Comparison of ENCODE assay signal across 16 mouse cellular contexts in genomic region chr19:10345696-10346095, GRCm38 (mm10). TPM values are rescaled to one million over a fixed set of nuclear protein-coding genes. Genes with fewer than 3 reads are reported as not detected.
DNase-seq lines count a peak whose midpoint lies in the region; ATAC-seq and TF ChIP-seq lines count a peak whose summit lies in the region.
"Had no signal": no experiment of that assay in that cellular context is flagged by ENCODE, and none has a peak within 500 bp of the region (broad histone marks: within the 10 kb centered on the region; RNA-seq: fewer than 3 reads in every experiment).

No protein-coding gene starts in this region.

- H3K4me1 ChIP-seq in intestine, embryonic 16.5 days (ENCODE audit: control insufficient read depth, insufficient read depth, low read length): 0 out of 2 replicates have a peak, but pooled peaks cover 3% of the 10 kb centered on the region
- H3K4me1 ChIP-seq in intestine, embryonic 15.5 days (replicated peaks): peaks cover 5% of the 10 kb centered on the region
- no peaks in the 10 kb centered on the region for H3K4me1 ChIP-seq in lung, adult 2 months (ENCODE audit: control insufficient read depth, insufficient read depth, low read length)
- H3K4me1 ChIP-seq: liver, embryonic 15.5 days had no signal

- H3K9ac ChIP-seq in intestine, embryonic 16.5 days (ENCODE audit: low read depth, low read length): no peak overlapping the region
- H3K9ac ChIP-seq in intestine, embryonic 15.5 days: no peak overlapping the region
- H3K9ac ChIP-seq: heart, embryonic 13.5 days; liver, embryonic 15.5 days had no signal

- ATAC-seq in intestine, embryonic 16.5 days: 0 out of 2 replicates have a peak, but pooled peaks have one; percentile 40
- ATAC-seq in intestine, embryonic 15.5 days: no peak
- ATAC-seq in frontal cortex, adult (ENCODE audit: low TSS enrichment): no peak
- ATAC-seq: forebrain, embryonic 16.5 days had no signal

- H3K4me3 ChIP-seq in intestine, embryonic 16.5 days (ENCODE audit: low read length): no peak overlapping the region
- H3K4me3 ChIP-seq in intestine, embryonic 15.5 days (replicated peaks): no peak overlapping the region
- no peak overlapping the region for H3K4me3 ChIP-seq in lung, adult 2 months (replicated peaks; ENCODE audit: extremely low read depth, low read depth, low read length)
- H3K4me3 ChIP-seq: heart, embryonic 13.5 days; hindbrain, embryonic 10.5 days; liver, embryonic 15.5 days; myocyte had no signal

- H3K4me2 ChIP-seq in intestine, embryonic 16.5 days (ENCODE audit: low read depth, low read length): no peak overlapping the region
- no peak overlapping the region for H3K4me2 ChIP-seq in intestine, embryonic 15.5 days (replicated peaks)
- H3K4me2 ChIP-seq: heart, embryonic 13.5 days; liver, embryonic 15.5 days had no signal

- no peak for TF ChIP-seq CTCF in lung, adult 2 months (IDR thresholded peaks at IDR 0.05; ENCODE audit: insufficient read depth, low read length)

- 26% methylated on average over 12 of the region's 12 CpGs for WGBS in intestine, embryonic 16.5 days
- WGBS in intestine, embryonic 15.5 days: 35% methylated on average over 12 of the region's 12 CpGs
- 36% methylated on average over 12 of the region's 12 CpGs for WGBS in lung, adult 2 months

- no peaks in the 10 kb centered on the region for H3K9me3 ChIP-seq in intestine, embryonic 16.5 days (ENCODE audit: control insufficient read depth, low read length)
- H3K9me3 ChIP-seq in intestine, embryonic 15.5 days: no peaks in the 10 kb centered on the region
- H3K9me3 ChIP-seq: heart, embryonic 13.5 days; hindbrain, embryonic 10.5 days; liver, embryonic 15.5 days had no signal

- no peak for TF ChIP-seq POLR2A in lung, adult 2 months (IDR thresholded peaks at IDR 0.05; ENCODE audit: borderline replicate concordance, extremely low read depth, low read depth, low read length)

- H3K27ac ChIP-seq in intestine, embryonic 16.5 days (ENCODE audit: low read length): no peak overlapping the region
- no peak overlapping the region for H3K27ac ChIP-seq in intestine, embryonic 15.5 days
- H3K27ac ChIP-seq: heart, embryonic 13.5 days; hindbrain, embryonic 10.5 days; liver, embryonic 15.5 days had no signal

- H3K36me3 ChIP-seq in intestine, embryonic 16.5 days (ENCODE audit: control insufficient read depth, insufficient read depth, low read length): no peaks in the 10 kb centered on the region
- no peaks in the 10 kb centered on the region for H3K36me3 ChIP-seq in intestine, embryonic 15.5 days
- H3K36me3 ChIP-seq: heart, embryonic 13.5 days; hindbrain, embryonic 10.5 days; liver, embryonic 15.5 days had no signal

- no peaks in the 10 kb centered on the region for H3K27me3 ChIP-seq in intestine, embryonic 16.5 days (replicated peaks; ENCODE audit: control insufficient read depth, insufficient read depth, low read length)
- H3K27me3 ChIP-seq in intestine, embryonic 15.5 days (replicated peaks): peaks cover 3% of the 10 kb centered on the region; the same call in 1 of the 2 replicates

- peak; percentile 22 for DNase-seq in lung, postnatal 10 days
- DNase-seq in lung, adult 2 months: no peak
- peak; percentile 7 for DNase-seq in CD4-positive helper T cell, adult 2 months (ENCODE audit: low read depth, low spot score)
- DNase-seq in ZHBTc4 (ENCODE audit: low read depth, low spot score): peak; percentile 73
- DNase-seq: cerebellum, adult 18-20 months; gastrocnemius, postnatal 25 days; kidney, adult 2 months; right cerebral cortex, postnatal 25 days had no signal

RNA-seq across cellular contexts. Expression of gene Dagla, which starts 41.0 kb away (rescaled TPM):
- polyA plus RNA-seq in intestine, embryonic 16.5 days (2015; fragmentation: Nextera tagmentation; extraction: Ambion mirVana): 2.6 and 3.2 TPM in 2 replicates
- polyA plus RNA-seq in intestine, embryonic 15.5 days (2015; fragmentation: Nextera tagmentation; extraction: Ambion mirVana): 3.5 and 3.6 TPM in 2 replicates
- polyA plus RNA-seq in lung, adult 2 months (2012; rRNA removed): 15.3 TPM in 2 replicates

RNA-seq across cellular contexts. Expression of gene Syt7, which starts 43.2 kb away (rescaled TPM):
- polyA plus RNA-seq in intestine, embryonic 16.5 days (2015; fragmentation: Nextera tagmentation; extraction: Ambion mirVana): 0.94 and 1.3 TPM in 2 replicates
- polyA plus RNA-seq in intestine, embryonic 15.5 days (2015; fragmentation: Nextera tagmentation; extraction: Ambion mirVana): 1.7 and 3.1 TPM in 2 replicates
- 10.9 and 11.7 TPM in 2 replicates for polyA plus RNA-seq in lung, adult 2 months (2012; rRNA removed)
